Mouse (Mus musculus) lung, adult 2 months (tissue): ENCODE data around the gene Gm10277.

Experiments used
- CTCF ChIP-seq: fragments of 200-500 bp; IDR thresholded peaks from 2 replicates; pipeline ENCODE4 v1.5.1; 2011; ENCODE audit warnings: mild to moderate bottlenecking, low read length, control low read depth; ENCODE audit not compliant: insufficient read depth
- POLR2A ChIP-seq: fragments of 200-500 bp; IDR thresholded peaks from 2 replicates; pipeline ENCODE4 v1.6.1; 2011; ENCODE audit warnings: low read depth, mild to moderate bottlenecking, control low read depth, low read length, borderline replicate concordance; ENCODE audit errors: extremely low read depth

DNA sequence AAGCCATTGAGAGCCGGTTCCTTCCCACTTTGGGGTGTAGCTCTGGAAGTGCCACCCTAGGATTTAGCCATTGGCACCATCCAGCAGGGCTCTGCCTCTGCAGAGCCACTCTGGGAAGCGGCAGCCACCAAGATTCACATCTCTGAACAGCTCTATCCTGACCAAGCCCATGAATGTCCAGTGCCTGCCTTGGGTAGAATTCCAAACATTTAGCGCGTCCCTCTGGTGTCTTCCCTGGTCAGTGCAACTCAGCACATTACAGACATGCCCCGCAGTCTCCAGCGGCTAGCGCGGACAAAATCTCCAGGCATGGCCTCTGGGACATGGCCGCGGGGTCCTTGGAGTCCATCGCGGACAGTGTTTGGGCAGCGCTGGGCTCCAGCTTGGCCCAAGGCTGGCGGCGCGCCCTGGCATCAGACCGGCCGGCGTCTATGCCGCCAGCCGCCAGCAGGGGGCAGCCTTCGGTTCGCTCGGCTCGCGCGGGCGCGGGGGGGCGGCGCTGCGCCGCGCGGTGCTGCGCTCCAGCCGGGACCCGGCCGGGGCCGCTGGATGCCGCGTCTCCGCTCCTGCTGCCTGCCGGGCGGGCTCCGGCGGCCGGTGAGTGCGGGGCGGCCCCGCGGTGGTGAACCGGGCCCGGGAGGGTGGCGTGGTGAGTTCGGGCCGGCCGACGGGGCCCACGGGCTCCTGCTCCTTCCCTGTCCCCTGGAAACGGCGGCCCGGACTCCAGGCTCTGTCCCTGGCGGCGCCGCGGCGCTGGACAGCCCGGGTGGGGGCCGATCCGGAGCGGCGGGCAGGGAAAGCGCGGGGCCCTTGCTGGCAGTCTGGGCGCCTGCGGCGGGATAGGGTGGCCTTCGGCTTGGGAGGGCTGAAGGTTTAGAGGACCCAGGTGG, 24.5 kb downstream of the Gm10277 start, which contains the start of gene Myo18a:
- TF ChIP-seq CTCF (no peak), POLR2A (no peak)
